Mouse (Mus musculus): ENCODE measurements around the gene Slfn9.
"Not testable (repeated sequence)": the region's sequence is repeated elsewhere in the genome, so short reads cannot be mapped to it uniquely, and the experiment has no call there.

Gene Slfn9

DNA sequence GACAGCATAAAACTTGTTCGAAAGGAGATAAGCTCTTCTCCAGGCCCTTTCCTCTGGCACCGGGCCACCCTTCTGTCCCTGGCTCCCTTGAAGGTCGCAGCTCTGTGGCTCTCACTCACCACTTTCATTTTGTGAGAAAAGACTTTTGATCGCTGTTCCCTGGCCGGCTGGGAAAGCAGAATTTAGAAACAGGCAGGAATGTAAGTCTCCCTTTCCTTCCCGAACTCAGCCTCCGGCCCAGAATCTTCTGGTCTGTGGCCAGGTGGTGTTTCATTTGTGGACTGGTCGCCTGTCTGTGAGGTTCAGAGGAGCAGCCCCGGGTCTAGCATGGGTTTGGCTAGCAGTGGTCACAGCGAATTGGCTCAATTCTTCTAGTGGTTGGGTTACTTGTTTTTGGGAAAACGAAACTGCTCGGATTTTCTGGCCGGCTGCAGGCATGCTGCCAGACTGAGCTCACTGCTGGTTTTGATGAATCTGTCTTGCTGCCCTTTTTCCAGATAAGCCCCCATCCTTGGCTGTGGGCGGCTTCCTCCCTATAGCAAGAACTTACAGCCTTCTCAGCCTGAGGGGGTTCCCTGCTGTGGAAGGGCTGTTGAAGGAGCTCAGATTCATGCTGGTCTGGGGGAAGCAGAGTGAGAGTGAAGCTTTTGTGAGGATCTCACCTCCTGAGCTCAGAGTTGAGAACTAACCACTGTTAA is at the start of gene Slfn9:
Slfn9 (minus strand) TSS at position 362 of the 698 bp plus-strand sequence.
- peak; percentile 16 for DNase-seq (ENCODE audit: low spot score)

DNA sequence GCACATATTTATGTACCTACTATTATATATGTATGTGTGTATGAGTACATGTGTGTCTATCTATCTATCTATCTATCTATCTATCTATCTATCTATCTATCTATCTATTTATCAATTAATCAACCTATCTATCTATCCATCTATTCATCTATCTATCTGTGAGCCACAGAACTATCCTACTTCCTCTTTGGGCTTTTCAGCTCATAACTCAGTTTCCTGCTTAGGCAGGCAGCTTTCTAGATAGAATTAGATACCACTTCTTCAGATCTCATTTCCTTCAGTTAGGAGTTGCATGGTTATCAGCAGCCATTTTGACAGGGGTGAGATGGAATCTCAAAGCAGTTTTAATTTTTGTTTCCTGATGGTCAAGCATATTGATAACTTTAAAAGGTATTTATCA is 49.4 kb upstream of the Slfn9 start:
- no peak for DNase-seq (ENCODE audit: low spot score)

DNA sequence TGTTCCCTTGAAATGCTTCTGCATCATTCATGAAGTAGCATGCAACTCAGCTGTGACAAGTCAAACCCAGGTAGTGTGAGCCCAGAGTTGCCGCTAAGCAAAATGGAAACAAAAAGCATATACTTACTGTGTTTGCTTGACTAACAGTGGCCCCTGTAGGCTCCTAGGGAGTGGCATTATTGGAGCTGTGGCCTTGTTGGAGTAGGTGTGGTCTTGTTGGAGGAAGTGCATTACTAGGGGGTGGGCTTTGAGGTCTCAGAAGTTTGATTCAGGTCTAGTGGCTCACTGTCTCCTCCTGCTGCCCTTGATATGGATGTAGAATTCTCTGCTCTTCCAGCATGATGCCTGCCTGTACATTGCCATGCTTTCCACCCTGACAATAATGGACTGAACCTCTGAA is 48.7 kb upstream of the Slfn9 start:
- no peak for DNase-seq (ENCODE audit: low spot score)

DNA sequence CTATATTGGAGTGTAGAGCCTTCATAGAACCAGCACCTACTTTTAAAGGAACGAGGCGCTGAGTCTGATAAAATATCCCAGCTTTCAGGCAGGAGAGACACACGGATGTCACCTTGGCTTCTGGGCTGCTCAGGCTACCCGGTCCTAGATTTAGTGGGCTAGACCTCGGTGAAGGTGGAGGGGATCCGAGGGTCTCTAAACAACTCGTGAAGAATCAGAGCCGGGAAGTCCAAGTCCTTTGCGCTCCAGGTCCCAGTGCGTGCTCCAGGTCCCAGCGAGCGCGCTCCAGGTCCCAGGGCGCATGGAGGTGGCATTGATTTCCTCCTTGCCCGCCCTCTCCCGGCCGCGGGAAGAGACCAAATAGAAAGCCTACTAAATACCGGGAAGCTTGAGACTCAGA is 48.2 kb upstream of the Slfn9 start:
- no peak for DNase-seq (ENCODE audit: low spot score)

DNA sequence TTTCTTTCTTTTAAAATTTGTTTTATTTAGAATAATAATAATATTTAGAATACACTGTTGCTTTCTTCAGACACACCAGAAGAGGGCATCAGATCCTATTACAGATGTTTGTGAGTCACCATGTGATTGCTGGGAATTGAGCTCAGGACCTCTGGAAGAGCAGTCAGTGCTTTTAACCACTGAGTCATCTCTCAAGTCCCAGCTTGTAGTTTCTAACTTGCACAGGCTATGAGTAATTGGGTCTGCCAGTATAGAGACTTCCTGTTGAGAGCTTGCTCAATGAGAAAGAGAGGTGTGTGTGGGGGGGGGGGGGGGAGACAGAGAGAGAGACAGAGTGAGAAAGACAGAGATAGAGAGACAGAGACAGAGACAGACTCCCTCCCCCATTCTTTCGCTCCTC is 47.5 kb upstream of the Slfn9 start:
- DNase-seq (ENCODE audit: low spot score) = no peak

DNA sequence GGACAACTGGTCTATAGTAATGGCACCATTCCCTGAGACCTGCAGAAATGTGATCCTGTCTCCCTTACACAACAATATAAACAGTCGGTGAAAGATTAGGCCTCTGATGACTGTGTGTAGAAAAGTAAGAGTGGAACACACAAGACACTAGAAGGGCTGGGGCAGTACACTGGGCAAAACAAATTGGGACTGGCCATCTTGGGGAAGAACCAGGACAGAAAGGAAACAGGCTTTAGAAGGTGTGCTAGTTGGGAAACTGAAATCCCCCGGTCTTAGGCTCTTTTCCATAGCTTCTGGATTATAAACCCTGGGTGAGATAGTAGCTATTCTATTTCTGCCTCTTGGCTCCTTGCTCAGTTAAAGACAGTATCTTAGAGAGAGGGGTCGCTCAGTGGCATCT is 47.1 kb upstream of the Slfn9 start:
- DNase-seq (ENCODE audit: low spot score) = not testable (repeated sequence)

DNA sequence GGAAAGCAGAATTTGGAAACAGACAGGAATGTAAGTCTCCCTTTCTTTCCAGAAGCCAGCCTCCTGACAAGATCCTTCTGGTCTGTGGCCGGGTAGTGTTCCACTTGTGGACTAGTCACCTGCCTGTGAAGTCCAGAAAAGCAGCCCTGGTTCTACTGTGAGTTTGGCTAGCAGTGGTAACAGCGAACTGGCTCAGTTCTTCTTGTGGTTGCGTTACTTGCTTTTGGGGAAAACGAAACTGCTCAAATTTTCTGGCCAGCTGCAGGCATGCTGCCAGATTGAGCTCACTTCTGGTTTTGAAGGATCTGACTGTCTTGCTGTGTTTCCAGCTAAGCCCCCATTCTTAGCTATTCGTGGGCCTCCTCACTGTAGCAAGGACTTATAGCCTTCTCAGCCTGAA is 29.0 kb upstream of the Slfn9 start, which contains the start of gene Slfn8:
Slfn8 (minus strand) TSS at position 190 of the 400 bp plus-strand sequence.
- DNase-seq (ENCODE audit: low spot score) = no peak

DNA sequence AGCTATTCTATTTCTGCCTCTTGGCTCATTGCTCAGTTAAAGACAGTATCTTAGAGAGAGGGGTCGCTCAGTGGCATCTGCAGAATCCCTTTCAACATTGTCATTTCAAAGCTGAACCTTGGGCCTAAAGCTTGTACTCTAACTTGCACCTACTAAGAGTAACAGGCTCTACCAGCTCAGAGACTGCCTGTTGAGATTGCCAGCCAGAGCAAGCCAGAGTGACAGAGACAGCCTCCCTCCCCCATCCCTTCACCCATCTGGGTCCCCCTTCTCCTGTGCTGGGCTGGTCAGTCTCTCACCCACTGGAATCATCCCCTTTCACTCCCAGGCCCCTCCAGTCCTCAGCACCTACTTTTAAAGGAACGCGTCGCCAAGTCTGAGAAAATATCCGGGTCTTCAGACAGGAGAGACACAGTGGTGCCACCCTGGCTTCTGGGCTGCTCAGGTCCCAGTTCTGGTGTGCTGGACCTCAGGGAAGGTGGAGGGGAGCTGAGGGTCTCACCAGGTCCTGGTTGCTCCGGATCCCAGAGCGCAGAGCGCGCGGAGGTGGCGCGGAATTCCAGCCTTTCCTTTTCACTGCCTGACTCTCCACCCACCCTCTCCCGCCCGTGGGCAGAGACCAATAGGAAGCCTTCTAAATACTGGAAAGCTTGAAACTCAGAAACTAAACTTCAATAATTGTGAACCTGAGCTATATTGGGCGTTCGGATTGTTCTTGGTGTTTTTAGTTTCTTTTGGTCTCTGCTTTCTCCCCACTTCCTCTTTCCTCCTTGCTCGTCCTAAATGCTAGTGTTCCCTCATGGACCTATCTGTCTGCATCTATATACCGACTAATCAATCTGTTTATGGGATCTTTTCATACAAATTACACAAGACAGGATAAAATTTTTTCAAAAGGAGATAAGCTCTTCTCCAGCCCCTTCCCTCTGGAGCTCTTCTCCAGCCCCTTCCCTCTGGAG is 28.2 kb upstream of the Slfn9 start:
- not testable (repeated sequence) for DNase-seq (ENCODE audit: low spot score)

DNA sequence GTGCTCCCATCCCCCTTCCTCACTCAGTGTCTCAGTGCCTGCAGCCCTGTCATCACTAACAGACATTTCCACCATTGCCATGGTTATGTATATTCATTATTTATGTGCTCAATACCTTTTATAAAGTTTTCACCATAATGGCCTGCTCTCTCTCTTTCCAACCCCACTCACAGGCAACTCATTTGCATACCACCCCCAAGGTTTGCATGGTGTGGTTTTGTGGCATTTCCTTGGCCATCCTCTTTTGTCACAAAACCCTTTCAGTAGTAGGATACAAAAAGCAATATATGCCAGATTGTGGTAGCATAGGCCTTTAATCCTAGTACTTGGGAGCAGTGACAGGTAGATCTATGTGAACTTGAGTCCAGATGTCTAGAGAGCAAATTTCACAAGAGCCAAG is 24.5 kb upstream of the Slfn9 start:
- DNase-seq (ENCODE audit: low spot score) = no peak

DNA sequence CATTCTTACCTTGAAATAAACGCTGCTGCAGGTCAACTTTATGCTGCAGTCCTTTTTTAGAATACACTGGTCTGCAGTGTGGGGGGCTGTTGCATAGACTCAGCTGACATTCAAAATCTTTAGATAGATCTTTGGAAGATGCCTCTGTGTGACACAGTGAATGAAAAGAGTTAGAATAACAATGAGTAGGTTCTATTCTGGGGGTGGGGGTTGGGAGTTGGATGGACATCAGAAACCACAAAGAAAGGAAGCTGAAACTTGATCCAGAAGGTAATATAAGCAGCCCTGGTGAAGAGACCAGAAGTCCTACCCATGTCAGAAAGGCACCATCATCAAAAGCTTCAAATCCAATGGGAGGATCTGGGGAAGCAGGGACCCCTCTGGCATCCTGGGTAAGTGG is 21.7 kb upstream of the Slfn9 start:
- DNase-seq (ENCODE audit: low spot score) = no peak

DNA sequence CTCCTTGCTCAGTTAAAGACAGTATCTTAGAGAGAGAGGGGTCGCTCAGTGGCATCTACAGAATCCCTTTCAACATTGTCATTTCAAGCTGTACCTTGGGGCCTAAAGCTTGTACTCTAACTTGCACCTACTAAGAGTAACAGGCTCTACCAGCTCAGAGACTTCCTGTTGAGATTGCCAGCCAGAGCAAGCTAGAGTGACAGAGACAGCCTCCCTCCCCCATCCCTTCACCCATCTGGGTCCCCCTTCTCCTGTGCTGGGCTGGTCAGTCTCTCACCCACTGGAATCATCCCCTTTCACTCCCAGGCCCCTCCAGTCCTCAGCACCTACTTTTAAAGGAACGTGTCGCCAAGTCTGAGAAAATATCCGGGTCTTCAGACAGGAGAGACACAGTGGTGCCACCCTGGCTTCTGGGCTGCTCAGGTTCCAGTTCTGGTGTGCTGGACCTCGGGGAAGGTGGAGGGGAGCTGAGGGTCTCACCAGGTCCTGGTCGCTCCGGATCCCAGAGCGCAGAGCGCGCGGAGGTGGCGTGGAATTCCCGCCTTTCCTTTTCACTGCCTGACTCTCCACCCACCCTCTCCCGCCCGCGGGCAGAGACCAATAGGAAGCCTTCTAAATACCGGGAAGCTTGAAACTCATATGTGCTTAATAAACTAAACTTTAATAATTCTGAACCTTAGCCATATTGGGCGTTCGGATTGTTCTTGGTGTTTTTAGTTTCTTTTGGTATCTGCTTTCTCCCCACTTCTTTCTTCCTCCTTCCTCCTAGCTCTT is 831 bp downstream of the Slfn9 start:
- DNase-seq (ENCODE audit: low spot score) = not testable (repeated sequence)

DNA sequence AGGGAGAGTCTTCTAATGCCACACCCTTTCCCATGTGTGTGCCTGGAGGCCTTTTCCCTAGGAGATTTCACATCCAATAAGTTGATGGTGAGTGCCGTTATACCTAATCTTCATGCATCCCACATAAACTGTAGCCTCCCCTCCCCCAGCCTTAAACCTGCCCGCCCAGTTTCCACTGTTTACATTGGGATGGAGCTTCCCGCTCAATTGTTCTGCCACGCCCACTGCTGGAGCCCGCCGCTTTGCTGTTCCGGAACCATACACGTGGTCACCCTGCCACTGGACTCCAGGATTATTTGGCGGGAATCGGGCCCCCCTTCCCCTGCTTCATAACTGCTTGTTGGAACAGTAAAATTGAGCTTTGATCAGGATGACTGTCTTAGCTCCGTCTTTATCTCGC is 2.3 kb downstream of the Slfn9 start:
- DNase-seq (ENCODE audit: low spot score) = no peak

DNA sequence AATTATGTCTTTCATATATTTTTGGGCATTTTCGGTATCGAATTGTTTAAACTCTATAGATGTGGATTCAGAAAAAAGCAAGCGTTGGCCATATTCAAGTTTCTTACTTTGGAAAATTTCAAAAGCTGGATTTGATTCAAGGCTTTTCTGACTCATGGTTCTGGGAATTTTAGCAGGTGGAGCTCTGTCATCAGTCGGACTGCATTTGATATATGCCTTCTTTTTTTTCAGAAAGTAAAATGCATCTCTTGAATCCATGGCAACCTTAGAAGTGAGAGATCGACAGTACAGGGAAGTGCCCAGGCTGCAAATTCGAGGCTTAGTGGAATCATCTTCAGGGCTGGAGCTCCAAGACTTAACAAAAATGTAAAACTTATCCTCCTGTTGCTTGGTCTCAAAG is 4.0 kb downstream of the Slfn9 start:
- DNase-seq (ENCODE audit: low spot score) = no peak

DNA sequence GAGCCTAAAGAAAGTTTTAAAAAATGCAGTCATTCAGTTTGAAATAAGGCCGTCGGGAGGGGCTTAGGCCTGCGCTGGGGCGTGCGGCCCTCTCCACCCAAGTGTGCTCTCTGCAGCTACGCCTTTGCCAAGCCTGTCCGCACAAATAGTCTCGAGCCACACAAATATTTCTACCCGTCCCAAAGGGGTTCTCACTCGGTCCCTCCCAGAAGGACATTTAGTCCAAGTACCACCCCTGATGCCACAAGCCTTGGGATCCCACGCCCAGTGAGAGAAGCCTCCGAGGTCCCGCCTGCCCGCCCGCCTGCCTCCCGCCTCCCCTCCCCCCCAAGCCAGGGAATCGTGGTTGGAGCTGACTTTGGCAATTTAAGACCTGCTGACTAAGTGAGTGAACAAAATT is 8.4 kb downstream of the Slfn9 start:
- DNase-seq (ENCODE audit: low spot score) = no peak

DNA sequence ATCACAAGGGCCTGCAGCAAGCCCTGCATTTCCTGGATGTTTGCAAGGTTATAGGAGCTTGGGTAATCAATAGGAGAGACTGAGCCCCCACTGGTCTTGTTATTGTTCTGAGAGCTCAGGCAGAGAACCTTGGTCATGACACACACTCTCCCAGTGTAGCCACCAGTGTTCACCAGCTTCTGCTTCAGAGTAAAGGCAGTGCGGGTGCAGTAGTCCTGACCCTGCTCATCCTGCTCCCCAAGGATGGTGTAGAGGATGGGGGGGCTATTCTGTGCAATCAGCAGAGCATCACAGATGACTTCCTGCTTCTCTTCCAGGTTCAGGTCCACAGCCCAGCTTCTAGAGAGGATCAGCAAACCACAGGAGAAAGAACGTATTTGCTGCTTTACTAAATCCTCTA is 9.2 kb downstream of the Slfn9 start:
- not testable (repeated sequence) for DNase-seq (ENCODE audit: low spot score)

DNA sequence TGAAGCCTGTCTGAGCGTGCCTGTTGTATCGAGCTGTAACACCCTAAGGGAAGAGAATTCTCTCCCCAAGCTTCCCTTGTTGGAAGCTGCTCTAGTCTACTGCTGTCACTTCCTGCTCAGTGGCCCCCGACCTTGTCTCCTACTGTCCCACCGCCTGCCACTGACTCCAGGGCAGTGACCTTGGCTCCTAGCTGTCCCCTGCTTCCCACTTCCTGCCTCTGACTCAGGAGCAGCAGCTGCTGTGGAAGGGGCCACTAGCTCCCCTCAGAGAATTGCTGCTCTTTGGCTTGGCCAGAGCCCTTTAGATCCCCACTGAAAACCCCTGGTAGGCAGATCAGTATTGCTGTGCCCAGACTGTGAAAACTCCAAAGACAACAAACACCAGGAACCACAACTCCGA is 17.7 kb downstream of the Slfn9 start:
- DNase-seq (ENCODE audit: low spot score) = no peak

DNA sequence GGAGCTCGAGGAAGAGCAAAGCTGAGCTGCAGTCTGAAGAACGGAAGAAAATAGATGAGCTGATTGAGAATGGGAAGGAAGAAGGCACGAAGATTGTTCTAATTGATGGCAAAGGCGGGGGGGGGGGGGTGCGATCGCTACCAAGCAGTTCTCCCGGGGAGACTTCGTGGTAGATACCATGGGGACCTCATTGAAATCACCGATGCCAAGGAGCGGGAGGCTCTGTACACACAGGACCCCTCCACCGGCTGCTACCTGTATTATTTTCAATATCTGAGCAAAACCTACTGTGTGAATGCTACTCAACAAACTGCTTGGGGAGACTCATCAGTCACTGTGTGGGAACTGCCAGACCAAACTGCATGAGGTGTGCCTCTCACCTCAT is 20.0 kb downstream of the Slfn9 start:
- DNase-seq (ENCODE audit: low spot score) = no peak

DNA sequence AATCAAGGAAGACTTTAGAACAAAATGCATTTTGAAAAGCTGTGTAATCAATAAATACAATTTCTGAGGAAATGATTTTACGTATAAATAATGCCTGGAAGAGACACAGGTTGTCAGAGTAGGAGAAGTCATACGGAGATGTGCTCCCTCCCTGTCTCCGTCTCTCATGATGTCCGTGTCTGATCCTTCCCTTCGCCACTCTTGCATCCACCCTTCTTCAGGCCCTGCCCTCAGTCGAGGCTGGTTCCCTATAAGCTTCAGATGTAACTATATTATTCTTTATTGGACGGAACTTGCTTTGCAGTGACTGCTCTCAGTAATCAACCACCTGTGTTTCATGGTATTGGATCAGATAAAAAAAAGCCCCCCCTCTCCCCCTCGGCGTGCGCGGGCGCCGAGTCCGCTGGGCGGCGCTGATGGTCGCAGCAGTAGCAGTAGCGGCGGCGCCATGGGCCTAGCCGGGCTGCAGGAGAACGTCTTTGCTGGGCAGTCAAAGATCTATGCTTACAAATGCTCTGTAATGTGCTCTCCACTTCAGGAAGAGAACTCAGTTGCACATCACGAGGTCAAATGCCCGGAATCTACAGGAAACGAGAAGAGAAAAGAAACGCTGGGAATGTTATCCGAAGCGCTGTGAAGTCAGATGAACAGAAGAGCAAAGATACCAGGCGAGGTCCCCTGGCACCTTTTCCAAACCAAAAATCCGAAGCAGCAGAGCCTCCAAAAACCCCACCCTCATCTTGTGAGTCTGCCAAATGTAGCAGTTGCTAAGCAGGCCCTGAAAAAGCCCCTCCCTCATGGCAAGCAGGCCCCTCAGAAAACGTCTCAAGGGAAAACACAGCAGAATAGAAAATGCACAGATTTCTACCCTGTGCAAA is 20.7 kb downstream of the Slfn9 start:
- DNase-seq (ENCODE audit: low spot score) = no peak

DNA sequence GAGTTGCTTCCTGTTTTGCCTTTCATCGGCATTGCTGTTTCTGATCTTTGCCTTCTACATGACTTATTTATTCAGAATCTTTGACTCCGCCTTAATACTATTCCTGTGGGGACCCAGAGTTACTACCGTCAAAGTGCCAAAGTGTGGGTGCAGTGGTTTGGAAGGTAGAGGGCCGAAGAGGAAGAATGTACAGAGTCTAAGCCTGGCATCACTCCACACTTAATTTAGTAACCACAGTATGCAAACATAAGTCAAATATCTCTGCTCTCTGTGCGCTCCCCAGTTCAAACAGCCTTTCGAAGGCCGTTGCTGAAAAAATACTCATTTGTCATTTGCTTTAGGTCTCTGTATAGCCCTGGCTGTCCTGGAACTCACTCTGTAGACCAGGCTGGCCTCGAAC is 29.4 kb downstream of the Slfn9 start:
- DNase-seq (ENCODE audit: low spot score) = no peak

DNA sequence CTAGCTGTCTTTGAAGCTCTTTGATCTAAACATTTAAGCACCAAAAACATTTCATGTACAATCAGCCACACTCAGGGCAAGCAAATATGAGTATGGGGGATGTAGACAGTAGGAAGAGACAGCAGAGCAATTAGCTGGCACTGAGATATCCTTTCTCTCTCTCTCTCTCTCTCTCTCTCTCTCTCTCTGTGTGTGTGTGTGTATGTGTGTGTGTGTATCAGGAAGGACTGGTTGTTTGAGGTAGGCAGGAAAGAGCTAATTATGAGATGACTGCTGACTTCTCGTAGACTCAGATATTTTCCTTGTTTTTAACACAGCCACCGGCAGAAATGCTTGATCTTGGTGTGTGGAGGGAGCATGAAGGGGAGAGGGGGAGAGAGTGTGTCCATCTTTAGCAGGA is 29.9 kb downstream of the Slfn9 start:
- DNase-seq (ENCODE audit: low spot score) = no peak

DNA sequence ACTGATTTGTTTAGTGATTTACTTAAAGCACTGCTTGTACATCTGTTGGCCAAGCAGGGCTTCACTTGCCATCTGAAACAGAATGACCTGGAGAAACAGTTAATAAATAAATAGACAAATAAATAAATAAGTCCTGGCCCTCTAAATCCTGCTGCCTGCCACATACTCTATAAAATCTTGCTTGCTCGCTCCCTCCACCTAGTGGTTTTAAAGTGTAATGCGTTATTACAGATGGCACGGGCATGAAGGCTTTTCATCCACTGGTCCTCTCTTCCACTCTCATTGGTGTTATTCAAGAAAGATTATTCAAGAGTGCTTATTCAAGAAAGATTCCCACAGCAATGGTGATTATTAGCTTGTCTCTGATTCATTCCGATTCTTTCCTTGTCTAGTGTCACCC is 32.0 kb downstream of the Slfn9 start:
- DNase-seq (ENCODE audit: low spot score) = no peak

DNA sequence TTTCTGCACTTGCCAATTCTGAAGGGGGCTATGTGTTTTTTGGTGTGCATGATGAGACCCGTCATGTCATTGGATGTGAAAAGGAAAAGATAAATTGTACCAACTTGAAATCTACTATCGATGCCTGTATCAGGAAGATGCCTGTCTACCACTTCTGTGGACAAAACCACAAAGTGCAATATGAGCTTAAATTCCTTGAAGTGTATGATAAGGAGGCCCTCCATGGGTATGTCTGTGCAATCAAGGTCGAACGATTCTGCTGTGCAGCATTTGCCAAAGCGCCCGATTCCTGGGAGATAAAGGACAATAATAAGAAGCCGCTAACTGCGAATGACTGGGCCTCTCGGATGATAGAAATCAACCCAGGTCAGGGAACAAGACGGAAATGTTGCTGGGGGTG is 34.7 kb downstream of the Slfn9 start:
- no peak for DNase-seq (ENCODE audit: low spot score)

Measured in testis, postnatal 14 days (tissue).